Mouse (Mus musculus) lung, adult 18-20 months (tissue): ENCODE results near the gene Klhl3.

Experiments used
- DNase-seq, 2 experiments: peaks; one replicate each; pipeline ENCODE4 v3.0.0; 2022; ENCODE audit warnings: mixed read lengths in 2 of 2

Klhl3 gene

GRCm38 (mm10) chr13:58124989-58125388 lies 11.6 kb upstream of the Klhl3 start:
- DNase-seq, result no peak

DNA sequence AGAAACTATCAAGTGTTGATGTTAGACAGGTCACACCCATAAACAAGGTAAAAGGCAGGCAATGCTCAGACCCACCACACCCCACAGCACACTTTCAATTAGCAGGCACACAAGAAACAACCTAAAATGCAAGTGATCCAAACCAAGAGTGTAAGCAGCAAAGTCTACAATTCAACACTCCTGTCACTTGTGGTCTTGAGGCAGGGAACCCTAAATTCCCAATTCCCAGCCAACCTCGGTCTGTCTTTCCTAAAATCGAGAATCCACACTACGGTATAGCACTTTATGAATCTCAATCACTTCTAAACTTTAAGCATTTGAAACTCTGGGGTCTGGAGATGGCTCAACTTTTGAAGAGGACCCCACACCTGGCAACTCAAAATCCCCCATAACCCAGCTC lies 10.9 kb upstream of the Klhl3 start:
- DNase-seq, result no peak

- no peak for DNase-seq
Measured at GRCm38 (mm10) chr13:58123381-58123780, 10.0 kb upstream of the Klhl3 start.

DNA sequence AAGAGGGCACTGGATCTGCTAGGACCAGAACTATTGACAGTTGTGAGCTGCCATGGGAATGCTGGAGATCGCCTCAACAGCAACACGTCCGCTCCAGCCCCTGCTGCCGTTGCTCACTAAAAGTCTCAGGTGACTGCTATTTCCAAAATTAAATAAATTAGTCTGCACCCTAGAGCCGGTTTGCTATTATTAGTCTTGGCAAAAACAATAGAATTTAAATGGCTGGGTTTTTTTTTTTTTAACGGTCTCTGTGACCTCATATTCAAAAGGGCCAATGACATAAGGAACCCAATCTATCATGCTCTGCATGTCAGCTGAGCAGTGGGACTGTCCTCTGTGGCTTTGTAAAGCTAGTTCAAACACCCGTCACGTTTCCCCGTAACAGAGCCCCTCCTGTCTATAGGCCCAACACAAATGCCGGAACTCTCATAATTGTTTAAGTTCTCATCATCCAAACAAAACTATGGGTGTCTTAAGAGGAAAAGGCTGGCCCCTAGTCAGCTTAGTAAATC lies 9.4 kb upstream of the Klhl3 start:
- DNase-seq, result no peak

DNA sequence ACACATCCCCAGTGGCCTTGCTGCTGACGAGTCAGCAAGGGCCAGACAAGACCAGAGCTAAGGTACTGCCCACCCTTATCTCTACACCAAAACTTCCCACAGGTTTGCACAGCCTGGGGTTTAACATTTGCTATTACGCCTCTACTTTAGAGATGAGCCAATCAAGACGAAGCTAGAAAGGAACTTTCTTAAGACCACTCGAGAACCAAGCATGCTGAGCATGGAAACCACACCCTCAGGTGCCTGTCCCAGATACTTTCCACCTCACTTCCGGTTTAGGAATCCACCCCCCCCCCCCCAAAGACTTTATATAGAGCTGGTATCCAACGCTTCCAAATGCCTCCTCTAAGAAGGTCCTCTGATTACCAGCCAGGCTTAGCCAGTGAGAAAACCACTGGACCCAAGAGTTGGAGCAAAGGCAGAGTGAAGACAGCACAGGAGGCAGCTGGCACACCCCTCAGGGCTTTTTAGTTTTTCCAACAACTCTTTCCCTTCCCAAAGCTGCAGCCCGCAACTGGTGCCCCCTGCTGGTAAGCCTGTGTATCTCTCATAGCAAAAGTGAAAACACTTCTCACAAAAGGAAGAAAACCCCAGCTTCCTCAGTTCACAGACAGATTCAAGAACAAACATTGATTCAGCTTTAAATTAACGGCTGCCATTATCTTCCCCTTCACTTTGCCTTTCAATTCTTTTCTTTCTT lies 4.1 kb upstream of the Klhl3 start:
- DNase-seq, result peak; percentile 66 to 73

GRCm38 (mm10) chr13:58116801-58117200 lies 3.4 kb upstream of the Klhl3 start:
- no peak for DNase-seq

DNA sequence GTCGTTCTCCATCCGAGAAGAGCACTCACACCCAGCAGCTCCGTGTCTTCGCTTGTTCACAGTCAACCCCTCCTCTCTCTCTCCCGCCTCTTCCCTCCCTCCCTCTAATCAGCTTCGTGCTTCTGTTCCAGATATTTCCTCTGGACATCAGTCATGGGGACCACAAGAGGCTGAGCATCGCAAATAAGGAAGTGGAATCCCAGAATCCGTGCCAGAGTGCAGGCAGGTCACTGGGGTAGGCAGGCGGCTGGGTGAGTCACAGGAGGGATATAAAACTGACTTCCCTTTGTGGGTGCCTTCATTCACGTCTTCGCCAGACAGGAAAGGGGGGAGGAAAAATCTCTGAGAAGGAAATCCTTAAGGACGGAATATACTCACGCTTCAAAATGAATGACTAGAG lies 1.8 kb upstream of the Klhl3 start:
- DNase-seq, result peak; percentile 68

DNA sequence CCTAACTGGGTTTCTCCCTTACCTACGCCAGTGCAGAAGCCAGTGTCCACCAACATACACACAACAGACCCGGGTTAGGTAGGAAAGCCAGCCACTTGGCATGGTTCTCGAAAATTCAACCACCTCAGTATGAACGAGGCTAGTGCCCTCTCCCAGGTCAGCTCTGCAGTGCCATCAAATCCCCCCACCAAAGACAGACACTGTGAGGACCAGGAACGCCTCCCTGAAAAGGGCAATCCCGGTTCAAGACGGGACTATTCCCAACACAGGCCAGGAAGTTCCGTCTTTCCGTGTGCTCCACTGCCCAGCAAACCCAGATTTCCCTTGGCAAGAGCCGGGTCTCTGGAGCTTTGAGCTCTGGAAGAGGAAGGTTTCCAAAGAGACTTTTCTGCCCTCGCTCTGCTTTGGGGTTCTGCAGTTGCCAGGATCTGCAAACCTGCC lies 771 bp downstream of the Klhl3 start:
- no peak for DNase-seq

DNA sequence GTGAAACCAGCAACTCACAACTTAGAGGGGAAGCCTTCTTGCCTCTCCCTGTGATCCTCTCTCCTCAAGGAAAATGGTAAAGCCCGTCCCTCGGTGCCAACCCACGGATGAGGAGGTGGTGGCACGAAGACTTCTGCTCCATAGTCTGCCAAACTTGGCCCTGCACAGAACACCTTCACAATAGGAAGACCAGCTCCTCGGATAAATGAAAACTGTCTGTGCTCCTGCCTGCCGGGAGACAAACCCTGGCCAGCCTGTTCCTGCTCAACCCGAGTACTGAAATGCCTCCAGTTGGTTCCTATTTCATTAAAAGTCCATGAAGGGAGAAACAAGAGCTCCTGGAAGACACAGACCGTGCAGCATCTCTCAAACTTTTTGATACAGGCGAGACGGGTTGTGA lies 1.2 kb downstream of the Klhl3 start:
- no peak for DNase-seq

DNA sequence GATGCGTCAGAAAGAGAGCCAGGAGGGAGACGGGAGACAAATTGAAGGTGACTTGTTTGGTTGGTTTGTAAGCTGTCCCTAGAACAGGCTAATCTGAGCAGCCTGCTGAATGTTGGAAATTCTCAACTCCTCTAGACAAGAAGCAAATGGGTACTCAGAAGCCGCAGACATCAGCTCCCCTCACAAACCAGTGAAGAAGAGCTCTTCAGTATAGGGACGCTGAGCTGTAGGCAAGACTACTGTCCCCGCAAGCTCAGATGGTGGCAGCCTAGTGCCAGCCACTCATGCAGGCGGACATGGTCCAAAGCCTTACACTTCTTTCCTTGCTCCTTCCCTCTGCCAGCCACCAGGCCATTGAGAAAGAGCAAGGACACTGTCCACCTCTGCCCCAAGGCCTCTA lies 2.1 kb downstream of the Klhl3 start:
- no peak for DNase-seq

GRCm38 (mm10) chr13:58090643-58091042 lies 22.7 kb downstream of the Klhl3 start:
- DNase-seq, result no peak

GRCm38 (mm10) chr13:58084396-58084795 lies 29.0 kb downstream of the Klhl3 start:
- DNase-seq, result no peak

GRCm38 (mm10) chr13:58083521-58083920 lies 29.9 kb downstream of the Klhl3 start:
- no peak for DNase-seq

DNA sequence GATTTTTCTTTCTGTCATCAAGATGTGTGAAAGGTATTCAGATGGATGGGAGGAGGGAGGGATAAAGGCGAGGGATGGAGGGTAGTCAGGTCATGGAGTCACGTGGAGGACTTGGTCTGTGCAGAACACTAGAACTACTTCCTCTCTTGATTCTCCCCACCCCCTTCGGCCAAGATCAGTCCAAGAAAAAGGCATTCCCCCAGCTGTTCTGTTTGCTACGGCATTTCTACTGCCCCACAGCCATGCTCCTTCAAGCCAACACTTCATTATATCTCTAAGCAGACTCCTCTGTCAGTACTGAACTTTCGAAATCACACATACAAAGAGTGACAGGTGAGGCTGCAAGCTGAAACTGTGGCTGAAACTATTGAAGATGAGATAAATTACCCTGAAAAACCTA lies 30.3 kb downstream of the Klhl3 start:
- DNase-seq, result peak in 1 of 2 experiments; percentile 27

DNA sequence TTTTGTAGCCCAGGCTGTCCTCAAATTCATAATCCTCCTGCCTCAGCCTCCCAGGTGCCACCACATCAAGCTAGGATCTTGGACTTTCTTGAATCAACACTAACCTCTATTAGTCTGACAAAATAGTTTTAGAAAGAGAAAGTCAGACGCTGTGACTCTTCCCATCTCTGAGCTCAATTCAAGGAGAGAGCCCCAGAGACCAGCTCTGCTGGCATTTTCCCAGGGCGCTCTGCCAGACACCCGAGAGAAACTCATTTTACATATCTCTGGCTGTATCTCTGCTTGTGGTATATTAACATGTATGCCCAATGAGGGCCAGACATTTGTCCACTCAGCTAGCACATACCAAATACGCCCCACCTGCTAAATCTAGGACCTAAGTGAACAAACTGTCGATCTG lies 35.0 kb downstream of the Klhl3 start:
- DNase-seq, result no peak

DNA sequence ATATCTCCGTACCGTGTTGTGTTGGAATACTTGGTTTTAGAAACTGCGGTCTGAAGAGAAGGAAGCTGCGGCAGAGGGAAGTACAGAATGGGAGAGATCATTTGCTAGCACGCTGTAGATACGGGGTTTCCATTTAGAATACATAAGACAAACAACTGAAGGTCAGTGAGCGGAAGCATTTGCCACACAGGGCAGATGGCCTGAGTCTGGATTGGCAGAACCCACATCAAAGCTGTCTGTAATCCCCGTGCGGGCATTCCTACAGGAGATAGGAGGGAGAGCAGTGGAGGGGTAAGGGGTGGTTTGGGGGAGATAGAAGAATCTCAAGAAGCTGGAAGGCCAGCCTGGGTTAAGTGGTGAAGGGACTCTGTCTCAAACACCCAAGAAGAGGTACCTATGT lies 38.5 kb downstream of the Klhl3 start:
- DNase-seq, result no peak

DNA sequence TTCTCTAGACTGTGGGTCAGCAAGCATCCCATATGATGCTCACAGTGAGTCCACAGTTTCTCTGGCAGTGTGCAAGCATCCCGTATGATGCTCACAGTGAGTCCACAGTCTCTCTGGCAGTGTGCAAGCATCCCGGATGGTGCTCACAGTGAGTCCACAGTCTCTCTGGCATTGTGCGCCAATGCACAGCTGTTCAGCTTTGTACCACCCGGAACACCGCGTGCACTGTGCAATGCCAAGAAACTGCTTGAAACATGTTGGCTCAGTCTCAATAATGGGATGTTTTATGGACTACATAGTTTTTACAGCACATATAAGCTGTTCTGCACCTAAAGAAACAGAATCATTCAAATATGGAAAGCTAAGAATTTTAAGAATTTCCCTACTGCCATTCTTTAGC lies 38.9 kb downstream of the Klhl3 start:
- DNase-seq, result no peak

DNA sequence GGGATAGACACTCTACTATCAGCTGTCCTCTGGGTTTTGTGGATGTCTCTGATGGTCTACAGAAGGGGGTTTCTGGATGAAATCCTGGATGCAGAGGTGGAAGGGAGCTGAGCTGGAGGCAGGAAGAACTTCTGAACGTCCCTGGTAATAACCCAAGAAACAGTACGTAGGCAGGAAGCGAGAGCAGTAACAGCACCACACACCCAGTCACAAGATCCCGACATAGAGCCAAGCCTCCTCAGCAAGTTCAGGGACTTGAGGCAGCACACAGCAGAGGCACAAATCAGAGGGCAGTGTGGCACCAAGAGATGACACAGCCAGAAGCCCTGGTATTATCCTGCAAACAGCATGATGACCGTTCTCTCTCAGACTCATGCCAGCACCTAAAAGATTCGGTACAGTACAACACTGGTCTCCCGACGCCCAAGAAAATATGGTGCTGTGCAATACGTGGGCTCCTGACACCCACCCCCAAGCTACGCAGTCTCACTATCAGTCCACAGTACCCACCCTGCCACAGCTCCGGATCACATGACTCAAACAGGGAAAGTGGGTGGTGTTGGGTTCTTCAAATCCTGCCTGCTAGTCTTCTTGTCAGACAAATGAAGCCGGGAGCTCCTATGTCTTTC lies 40.0 kb downstream of the Klhl3 start:
- peak in 1 of 2 experiments; percentile 17 for DNase-seq

GRCm38 (mm10) chr13:58071209-58071608 lies 42.2 kb downstream of the Klhl3 start:
- no peak for DNase-seq

DNA sequence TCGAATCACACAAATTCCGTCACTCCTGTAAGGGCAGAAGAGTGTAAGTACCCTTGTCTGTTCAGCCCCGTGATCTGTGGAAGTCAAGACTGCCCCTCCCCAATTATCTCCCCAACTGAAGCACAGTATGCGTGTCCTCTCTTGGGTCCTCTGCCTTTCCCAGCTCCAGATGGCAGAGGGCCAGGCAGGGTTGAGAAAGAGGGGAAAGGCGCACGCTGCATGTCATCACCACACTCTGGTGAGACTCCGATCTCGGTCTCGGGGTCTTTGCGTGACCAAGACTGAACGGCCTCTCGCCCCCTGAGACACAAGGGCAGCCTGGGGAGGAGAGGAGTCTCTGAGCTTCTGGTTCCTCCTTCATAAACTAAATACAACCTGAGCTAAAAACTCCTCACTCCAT lies 42.9 kb downstream of the Klhl3 start:
- DNase-seq, result no peak

- DNase-seq, result no peak
Measured at GRCm38 (mm10) chr13:58068421-58069209, 44.8 kb downstream of the Klhl3 start.

DNA sequence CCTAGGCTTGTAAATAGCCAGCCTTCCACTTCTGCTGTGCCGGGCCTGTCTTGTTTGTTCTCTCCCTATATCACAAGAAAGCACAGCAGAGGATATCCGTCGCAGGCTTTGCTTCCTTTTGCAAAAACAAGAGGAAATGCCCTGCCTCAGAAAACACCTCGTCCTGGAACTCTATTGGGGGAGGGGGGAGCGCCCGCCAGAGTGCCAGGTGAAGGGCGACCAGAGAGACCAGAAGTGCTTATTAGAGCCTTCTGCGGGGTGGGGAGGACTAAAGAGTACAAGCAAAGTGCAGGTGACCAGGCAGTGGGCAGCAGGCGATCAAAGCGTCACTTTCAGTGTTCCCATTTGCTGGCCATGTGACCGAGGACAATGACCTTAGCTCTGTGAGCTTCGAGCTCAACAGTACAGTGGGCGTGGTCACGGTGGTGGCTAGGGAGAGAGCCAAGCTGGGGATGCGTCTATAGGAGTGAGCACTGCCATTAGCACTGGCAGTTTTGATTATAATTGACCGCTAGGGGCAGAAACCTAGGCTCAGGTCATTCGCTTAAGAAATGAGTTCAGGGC lies 45.8 kb downstream of the Klhl3 start:
- peak; percentile 81 to 85 for DNase-seq
